Mouse (Mus musculus) layer of hippocampus, postnatal 36 days (tissue): ENCODE measurements around the gene Znhit6. TPM values are rescaled to one million over a fixed set of nuclear protein-coding genes. Genes with fewer than 3 reads are reported as not detected.

Experiments used
- DNase-seq, 2 experiments: peaks; one replicate each; pipeline ENCODE4 v3.0.0; 2022
- total RNA-seq, 2 experiments: library from RNA; stranded (reverse); gene quantifications; 2 replicates each; pipeline ENCODE4 v1.2.3; 2021

Znhit6 gene
- total RNA-seq, 2 experiments from 2014 or later, result 13.7 to 17.7 TPM

DNA sequence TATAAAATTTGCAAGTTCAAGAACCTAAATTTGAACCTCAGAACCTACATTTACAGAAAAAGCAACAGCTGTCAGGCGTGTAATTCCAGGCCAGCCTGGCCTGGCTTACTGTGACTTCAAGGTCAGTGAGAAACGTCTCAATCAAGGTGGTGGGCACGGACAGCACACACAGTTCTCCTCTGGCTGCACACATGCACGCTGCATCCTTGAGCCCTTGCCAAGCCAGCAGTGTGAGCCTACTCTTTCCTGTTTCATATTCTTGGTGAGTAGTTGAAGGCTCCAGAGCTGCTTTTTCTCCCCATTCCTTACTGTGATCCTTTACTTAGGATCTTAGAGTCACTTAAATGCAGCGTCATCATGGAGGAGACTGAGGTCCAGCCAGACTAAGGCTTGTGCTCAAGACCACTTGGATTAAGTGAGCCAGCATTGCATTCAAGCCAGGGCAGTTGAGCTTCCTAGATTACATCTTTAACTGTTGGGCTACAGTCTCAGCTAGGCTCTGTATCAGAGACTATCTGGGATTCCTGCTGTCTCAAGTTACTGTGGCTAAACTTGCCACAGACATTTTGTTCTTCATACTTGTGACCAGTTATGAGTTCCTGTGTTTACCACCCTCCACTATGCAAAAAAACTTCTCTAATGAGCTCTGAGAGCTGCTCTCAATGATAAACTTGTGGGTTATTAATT lies 29.6 kb downstream of the Znhit6 start:
- DNase-seq, result no peak

DNA sequence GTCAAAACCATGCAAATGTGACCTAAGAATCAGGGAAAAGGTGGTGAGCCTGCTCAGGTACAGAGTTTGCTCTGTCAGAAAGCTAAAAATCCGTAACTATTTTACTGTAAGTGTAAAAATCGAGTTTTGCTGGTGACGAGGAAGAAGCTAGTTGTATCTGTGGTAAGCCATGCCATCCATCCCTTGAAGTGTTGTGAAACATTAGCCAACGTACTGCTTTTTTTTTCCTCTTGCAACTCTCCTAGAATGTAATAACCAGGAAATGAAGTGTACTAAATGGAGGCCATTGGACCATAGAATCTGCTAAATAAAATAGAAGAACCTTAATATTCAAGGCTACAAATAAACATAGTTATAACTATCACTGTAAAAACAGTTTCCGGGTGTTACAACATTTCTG lies 32.3 kb downstream of the Znhit6 start:
- no peak for DNase-seq

DNA sequence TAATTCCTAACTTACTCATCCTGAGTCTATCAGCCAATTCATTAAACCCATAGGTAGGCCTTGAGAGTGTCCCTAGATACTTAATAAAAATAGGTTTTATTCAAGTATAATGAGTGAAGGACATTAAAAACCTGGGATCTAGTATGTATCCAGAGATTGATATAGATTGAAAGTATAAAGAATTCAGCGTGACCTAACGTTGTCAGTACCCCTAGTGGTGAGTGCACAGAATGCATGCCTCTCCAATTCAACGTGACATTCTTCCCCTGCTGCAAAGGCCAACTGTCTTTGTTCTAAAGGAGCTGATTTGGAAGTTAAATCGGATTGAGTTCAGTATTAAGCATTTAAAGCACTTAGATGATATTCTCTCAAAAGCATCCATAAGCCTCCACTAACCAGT lies 36.7 kb downstream of the Znhit6 start:
- DNase-seq, result no peak

GRCm38 (mm10) chr3:145613234-145613633 lies 37.2 kb downstream of the Znhit6 start:
- no peak for DNase-seq

- no peak for DNase-seq
Measured at GRCm38 (mm10) chr3:145614362-145615115, 38.5 kb downstream of the Znhit6 start.

- DNase-seq, result no peak
Measured at GRCm38 (mm10) chr3:145618299-145618698, 42.3 kb downstream of the Znhit6 start.

GRCm38 (mm10) chr3:145619621-145620365 lies 43.8 kb downstream of the Znhit6 start:
- no peak for DNase-seq

- DNase-seq, result no peak
Measured at GRCm38 (mm10) chr3:145621209-145621608, 45.2 kb downstream of the Znhit6 start.

DNA sequence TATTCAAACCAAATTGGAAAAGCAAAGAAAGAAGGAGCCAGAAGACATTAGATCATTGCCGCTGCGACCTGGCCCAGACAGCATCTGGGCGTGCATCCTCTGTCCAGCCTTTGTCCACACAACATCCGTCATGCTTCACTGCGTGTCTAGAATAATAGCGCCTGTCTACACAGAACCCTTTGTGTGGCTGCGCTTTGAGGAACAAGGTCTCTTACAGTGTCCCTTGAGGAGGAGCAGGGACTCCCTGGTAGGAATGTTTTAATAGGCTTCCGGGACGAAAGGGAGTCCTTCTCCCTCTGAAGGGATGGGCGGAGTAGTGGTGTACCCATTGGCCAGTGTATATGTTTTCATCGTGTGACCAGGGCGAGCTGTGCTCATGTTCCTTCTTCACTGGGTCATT lies 47.0 kb downstream of the Znhit6 start:
- DNase-seq, result no peak

GRCm38 (mm10) chr3:145624786-145625185 lies 48.8 kb downstream of the Znhit6 start:
- DNase-seq, result no peak

DNA sequence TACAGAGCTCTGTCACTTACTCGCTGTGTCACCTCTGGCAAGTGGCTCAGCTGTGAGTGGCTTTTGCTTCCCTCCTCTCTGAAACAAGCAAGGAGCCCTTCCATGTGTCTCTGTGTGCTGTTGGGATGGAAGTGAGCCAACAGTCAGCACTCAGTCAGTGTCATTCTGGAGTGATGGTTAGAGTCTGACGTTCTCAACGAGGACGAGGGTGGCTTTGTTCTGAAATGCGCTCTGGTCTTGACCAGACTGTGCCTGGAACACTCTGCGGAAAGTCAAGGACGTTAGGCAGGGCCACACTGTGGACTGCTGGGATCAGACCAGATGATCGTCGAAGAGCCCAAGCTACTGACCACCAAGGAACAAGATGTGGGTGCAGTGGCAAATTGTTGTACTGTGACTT lies 49.5 kb downstream of the Znhit6 start:
- DNase-seq, result no peak

DNA sequence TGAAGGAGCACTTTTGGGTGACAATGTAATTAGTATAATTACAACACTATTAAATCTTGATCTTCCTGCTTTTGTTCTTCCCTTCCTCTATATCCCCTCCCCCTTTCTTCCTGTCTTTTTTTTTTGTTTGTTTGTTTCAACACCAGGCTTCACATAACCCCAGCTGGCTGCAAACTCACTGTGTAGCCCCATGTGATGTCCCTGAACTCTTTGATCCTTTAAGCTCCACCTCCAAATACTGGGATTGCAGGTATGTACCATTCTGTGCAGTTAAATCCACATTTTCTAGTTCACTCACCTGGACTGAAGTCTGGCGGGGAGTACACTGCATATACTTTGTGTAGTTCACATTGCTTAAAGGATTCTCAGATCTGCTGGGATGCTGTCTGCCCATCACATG lies 50.1 kb downstream of the Znhit6 start:
- DNase-seq, result no peak

DNA sequence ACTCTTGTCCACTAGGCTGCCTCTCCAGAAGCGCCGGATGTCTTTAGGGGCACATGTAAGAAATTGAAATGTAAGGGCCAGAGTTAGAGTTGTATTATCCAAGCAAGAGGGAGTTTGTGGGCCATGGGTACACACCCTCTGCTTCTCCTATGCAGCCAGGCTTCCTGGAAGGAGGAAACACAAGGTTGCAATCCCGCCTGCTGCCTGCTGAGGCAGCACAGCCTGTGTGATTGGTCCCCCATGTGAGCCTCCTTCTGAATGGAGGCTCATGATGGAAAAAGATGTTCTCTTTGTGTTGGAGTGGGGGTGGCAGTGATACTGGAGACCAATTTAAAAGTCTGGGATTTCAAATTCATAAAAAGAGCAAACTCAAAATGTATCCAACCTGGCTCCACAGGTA lies 51.8 kb downstream of the Znhit6 start:
- no peak for DNase-seq

DNA sequence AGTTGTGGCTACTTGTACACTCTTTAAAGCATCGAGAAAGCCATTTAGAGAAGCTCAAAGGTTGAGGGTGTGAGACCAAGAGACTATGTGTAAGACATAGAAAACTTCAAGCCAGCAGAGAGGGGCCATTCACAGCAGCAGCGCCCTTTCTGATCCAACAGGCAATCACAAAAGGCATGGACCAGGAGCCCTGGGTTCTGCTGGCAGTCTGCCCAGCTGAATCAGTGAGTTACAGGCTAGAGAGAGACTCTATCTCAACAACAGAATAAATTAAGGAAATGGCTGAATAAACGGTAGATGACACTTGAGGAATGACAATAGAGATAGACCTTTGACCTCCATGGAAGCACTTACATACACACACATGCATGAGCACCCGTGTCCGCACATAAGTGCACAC lies 52.6 kb downstream of the Znhit6 start:
- no peak for DNase-seq

GRCm38 (mm10) chr3:145632888-145633287 lies 56.9 kb downstream of the Znhit6 start:
- no peak for DNase-seq

DNA sequence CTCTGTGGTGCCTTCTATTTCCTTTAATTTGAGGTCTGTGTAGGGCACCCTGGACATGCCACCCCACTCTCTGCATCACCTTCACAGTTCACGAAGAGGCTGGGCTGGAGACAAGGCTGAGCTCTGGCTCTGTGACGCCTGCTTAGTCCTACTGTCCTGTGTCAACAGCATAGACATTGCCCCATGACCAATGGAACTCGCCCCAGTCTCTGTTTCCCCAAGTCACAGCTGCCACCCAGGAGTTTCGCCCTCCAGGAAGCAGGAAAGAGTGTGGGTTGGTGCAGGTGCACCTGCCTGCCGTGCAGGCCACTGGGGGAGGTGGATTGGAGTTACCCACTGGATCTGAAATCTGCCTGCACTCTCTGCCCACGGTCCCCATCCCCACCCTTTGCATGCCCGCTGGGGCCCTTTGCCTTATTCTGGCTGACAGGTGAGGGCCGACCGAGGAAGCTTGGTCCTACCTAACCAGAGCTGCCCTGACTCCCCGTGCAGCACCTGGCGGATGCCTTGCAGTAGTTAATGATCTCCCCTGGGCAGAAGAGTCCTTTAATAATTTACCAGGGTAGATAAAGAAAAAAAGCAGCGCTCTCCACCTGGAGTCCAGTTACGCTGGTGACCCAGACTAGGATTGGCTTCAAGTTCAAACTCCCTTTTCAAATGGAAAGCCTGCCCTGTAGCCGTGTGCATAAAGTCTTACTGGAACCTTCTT lies 58.2 kb downstream of the Znhit6 start:
- DNase-seq, result no peak

DNA sequence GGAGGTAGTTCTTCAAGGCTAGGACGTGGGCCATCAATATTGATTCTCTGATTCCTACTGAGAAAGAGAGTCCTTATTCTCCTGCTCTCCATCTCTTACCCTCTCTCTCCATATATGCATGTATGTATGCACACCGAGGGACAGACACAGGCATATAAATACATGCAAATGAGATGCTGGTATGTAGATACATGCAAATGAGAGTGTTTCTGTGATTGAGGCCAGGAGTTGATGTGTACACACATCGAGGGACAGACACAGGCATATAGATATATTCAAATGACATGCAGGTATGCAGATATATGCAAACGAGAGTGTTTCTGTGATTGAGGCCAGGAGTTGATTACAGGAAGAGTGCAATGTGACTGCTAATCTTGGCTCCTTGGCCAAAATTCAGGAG lies 64.2 kb downstream of the Znhit6 start:
- DNase-seq, result no peak

DNA sequence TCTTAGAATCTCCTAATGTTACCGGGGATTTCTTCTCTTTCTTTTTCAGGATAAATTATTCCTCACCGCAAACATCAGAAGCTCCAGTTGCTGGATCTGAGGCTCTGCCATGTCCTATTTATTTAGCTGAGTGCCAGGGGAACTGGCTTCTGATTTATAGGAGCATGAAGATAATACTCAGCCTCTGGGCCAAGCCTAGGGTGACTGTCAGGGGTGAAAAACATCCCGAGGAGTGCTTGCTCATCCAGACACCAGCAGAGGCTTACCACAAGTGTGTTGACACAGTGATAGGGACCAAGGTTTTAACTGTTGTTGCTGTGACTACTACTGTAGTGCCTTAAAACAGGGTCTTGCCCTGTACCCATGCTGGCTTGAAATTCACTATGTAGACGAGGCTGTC lies 64.6 kb downstream of the Znhit6 start:
- DNase-seq, result no peak

DNA sequence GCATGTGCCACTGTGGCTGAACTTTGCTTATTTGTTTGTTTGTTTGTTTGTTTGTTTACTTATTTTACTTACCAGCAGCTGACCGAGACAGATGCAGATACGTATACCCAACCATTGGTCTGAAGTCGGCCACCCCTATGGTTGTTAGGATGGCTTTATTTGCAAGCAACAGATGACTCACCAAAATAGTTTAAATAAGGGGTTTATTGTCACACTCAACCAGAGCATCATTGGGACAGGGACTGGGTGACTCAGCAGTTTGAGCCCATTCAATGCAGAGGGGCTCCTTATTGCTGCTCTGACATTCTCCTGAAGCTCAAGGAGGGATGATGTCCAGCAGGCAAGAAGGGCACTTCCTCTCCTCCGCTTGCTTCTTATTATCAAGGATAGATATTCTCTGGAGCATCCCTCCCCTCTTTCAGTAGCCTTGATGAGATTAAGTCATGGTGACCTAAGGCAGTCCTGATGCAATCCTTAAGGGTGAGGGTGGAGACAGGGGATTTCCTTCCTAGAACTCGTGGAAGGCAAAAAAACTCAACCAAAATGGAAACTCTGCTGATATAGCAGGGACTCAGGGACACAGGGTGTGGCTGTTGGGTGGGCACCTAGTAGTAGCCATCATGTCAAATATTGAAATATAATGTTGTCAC lies 65.2 kb downstream of the Znhit6 start:
- no peak for DNase-seq

GRCm38 (mm10) chr3:145641878-145642277 lies 65.9 kb downstream of the Znhit6 start:
- no peak for DNase-seq

- DNase-seq, result no peak
Measured at GRCm38 (mm10) chr3:145642861-145643260, 66.9 kb downstream of the Znhit6 start.

GRCm38 (mm10) chr3:145645463-145645862 lies 69.5 kb downstream of the Znhit6 start:
- no peak for DNase-seq
